Mouse (Mus musculus) embryonic facial prominence, embryonic 15.5 days (tissue): ENCODE measurements around the gene Sult2b1. TPM values are rescaled to one million over a fixed set of nuclear protein-coding genes. Genes with fewer than 3 reads are reported as not detected.

Source experiments
- ATAC-seq: fragments of 200-750 bp; cut with Nextera tagmentation; 2 replicates; pipeline ENCODE4 v1.8.0; 2017; ENCODE audit warnings: low read depth, moderate TSS enrichment; ENCODE audit not compliant: insufficient number of reproducible peaks, low FRiP score, low TSS enrichment
- H3K27ac ChIP-seq: fragments of 300-500 bp; sonication (generic); replicated peaks from 2 replicates; pipeline ENCODE4 v1.5.1; 2015; ENCODE audit warnings: mild to moderate bottlenecking, inconsistent platforms
- H3K27me3 ChIP-seq: fragments of 300-500 bp; sonication (generic); 2 replicates; pipeline ENCODE4 v1.6.1; 2015; ENCODE audit warnings: inconsistent platforms
- H3K36me3 ChIP-seq: fragments of 300-500 bp; sonication (generic); 2 replicates; pipeline ENCODE4 v1.6.1; 2015; ENCODE audit warnings: mild to moderate bottlenecking, inconsistent platforms
- H3K4me1 ChIP-seq: fragments of 300-500 bp; sonication (generic); 2 replicates; pipeline ENCODE4 v1.6.1; 2015; ENCODE audit warnings: inconsistent platforms
- H3K4me2 ChIP-seq: fragments of 300-500 bp; sonication (generic); replicated peaks from 2 replicates; pipeline ENCODE4 v1.6.1; 2015; ENCODE audit warnings: mild to moderate bottlenecking, inconsistent platforms
- H3K4me3 ChIP-seq: fragments of 300-500 bp; sonication (generic); replicated peaks from 2 replicates; pipeline ENCODE4 v1.5.1; 2015; ENCODE audit warnings: mild to moderate bottlenecking, inconsistent platforms
- H3K9ac ChIP-seq: fragments of 300-500 bp; sonication (generic); 2 replicates; pipeline ENCODE4 v1.6.1; 2015; ENCODE audit warnings: inconsistent platforms
- H3K9me3 ChIP-seq: fragments of 300-500 bp; sonication (generic); replicated peaks from 2 replicates; pipeline ENCODE4 v1.6.1; 2016; ENCODE audit warnings: inconsistent platforms
- WGBS: fragments of 180-500 bp; shearing (Covaris S2); methylation state at CpG from one replicate; pipeline ENCODE4 v1.1.7; 2015; 5-methylcytosine and 5-hydroxymethylcytosine counted together
- polyA plus RNA-seq: library from polyadenylated mRNA; unstranded; fragments of >200 nt; fragmentation: Nextera tagmentation; extraction: Ambion mirVana; gene quantifications from 2 replicates; pipeline ENCODE4 v1.2.1, GENCODE M21; 2015

Gene Sult2b1
- polyA plus RNA-seq, 1 experiment from 2014 or later = 55.7 TPM

GRCm38 (mm10) chr7:45716952-45717917 lies 67.2 kb downstream of the Sult2b1 start:
- peak overlapping the region; percentile 91 for H3K4me2 ChIP-seq
- peak overlapping the region; percentile 95 for H3K27ac ChIP-seq
- 7% methylated on average over 31 of the region's 31 CpGs for WGBS
- no peaks in the 10 kb centered on the region for H3K27me3 ChIP-seq
- ATAC-seq = no peak
- H3K9ac ChIP-seq = peak overlapping the region; percentile 64
- peak overlapping the region; percentile 82 for H3K4me3 ChIP-seq
- peaks cover 59% of the 10 kb centered on the region for H3K4me1 ChIP-seq
- no peaks in the 10 kb centered on the region for H3K9me3 ChIP-seq
- H3K36me3 ChIP-seq = peaks cover 45% of the 10 kb centered on the region

GRCm38 (mm10) chr7:45716460-45716857 lies 68.0 kb downstream of the Sult2b1 start:
- Histone ChIP-seq H3K9ac (no peak overlapping the region), H3K4me1 (peaks cover 59% of the 10 kb centered on the region)
- WGBS = 85% methylated on average over 3 of the region's 3 CpGs

GRCm38 (mm10) chr7:45715741-45716459 lies 68.6 kb downstream of the Sult2b1 start:
- H3K9ac ChIP-seq = no peak overlapping the region; the same call in 1 of the 2 replicates
- 78% methylated on average over 19 of the region's 19 CpGs for WGBS
- peaks cover 47% of the 10 kb centered on the region for H3K36me3 ChIP-seq
- no peak for ATAC-seq
- peak overlapping the region; percentile 91 for H3K4me2 ChIP-seq
- no peaks in the 10 kb centered on the region for H3K27me3 ChIP-seq
- peaks cover 59% of the 10 kb centered on the region for H3K4me1 ChIP-seq
- H3K27ac ChIP-seq = peak overlapping the region; percentile 81
- no peaks in the 10 kb centered on the region for H3K9me3 ChIP-seq
- H3K4me3 ChIP-seq = peak overlapping the region; percentile 82

More at GRCm38 (mm10) chr7:45716460-45716857, 68.0 kb downstream of the Sult2b1 start:
- no peaks in the 10 kb centered on the region for H3K27me3 ChIP-seq
- H3K4me2 ChIP-seq = peak overlapping the region; percentile 91
- H3K27ac ChIP-seq = no peak overlapping the region; the same call in 1 of the 2 replicates
- no peak for ATAC-seq
- H3K36me3 ChIP-seq = peaks cover 45% of the 10 kb centered on the region
- peak overlapping the region; percentile 82 for H3K4me3 ChIP-seq
- no peaks in the 10 kb centered on the region for H3K9me3 ChIP-seq

- H3K27ac ChIP-seq = peak within 1 kb of the TSS; percentile 89
- no peaks in the 10 kb centered on the region for H3K9me3 ChIP-seq
- H3K4me1 ChIP-seq = peaks cover 62% of the 10 kb centered on the region
- peak within 1 kb of the TSS; percentile 82 for H3K4me3 ChIP-seq
- ATAC-seq = peak; percentile 93
- 7% methylated on average over 34 of the region's 34 CpGs for WGBS
- H3K27me3 ChIP-seq = no peaks in the 10 kb centered on the region
- H3K9ac ChIP-seq = peak within 1 kb of the TSS; percentile 58
- H3K36me3 ChIP-seq = peaks cover 47% of the 10 kb centered on the region
- peak within 1 kb of the TSS; percentile 91 for H3K4me2 ChIP-seq
These were observed 69.3 kb downstream of the Sult2b1 start, which contains the start of gene Rpl18 for GRCm38 (mm10) chr7:45715090-45715708. Gene Rpl18 (plus strand): TSS chr7:45715457.

GRCm38 (mm10) chr7:45714630-45715089 lies 69.8 kb downstream of the Sult2b1 start:
- no peak; the same call in 1 of the 2 replicates for ATAC-seq
- no peaks in the 10 kb centered on the region for H3K27me3 ChIP-seq
- WGBS = 7% methylated on average over 14 of the region's 14 CpGs
- peak overlapping the region; percentile 91 for H3K4me2 ChIP-seq
- no peaks in the 10 kb centered on the region for H3K9me3 ChIP-seq
- H3K4me1 ChIP-seq = peaks cover 56% of the 10 kb centered on the region
- peak overlapping the region; percentile 58 for H3K9ac ChIP-seq
- H3K4me3 ChIP-seq = peak overlapping the region; percentile 82
- H3K36me3 ChIP-seq = peaks cover 47% of the 10 kb centered on the region
- peak overlapping the region; percentile 89 for H3K27ac ChIP-seq

- H3K9ac ChIP-seq = peak overlapping the region; percentile 58; the same call in 1 of the 2 replicates
These were observed 70.5 kb downstream of the Sult2b1 start for GRCm38 (mm10) chr7:45713881-45714520.

GRCm38 (mm10) chr7:45713396-45713795 lies 71.1 kb downstream of the Sult2b1 start:
- Histone ChIP-seq H3K27me3 (no peaks in the 10 kb centered on the region), H3K4me2 (no peak overlapping the region), H3K4me1 (peaks cover 54% of the 10 kb centered on the region), H3K9ac (no peak overlapping the region), H3K9me3 (no peaks in the 10 kb centered on the region), H3K4me3 (no peak overlapping the region), H3K36me3 (peaks cover 46% of the 10 kb centered on the region), H3K27ac (no peak overlapping the region)
- WGBS = 89% methylated on average over 16 of the region's 16 CpGs
- ATAC-seq = no peak

More at GRCm38 (mm10) chr7:45713881-45714520, 70.5 kb downstream of the Sult2b1 start:
- WGBS = 78% methylated on average over 6 of the region's 6 CpGs
- ATAC-seq = no peak
- H3K4me1 ChIP-seq = peaks cover 51% of the 10 kb centered on the region
- peak overlapping the region; percentile 44; the same call in 1 of the 2 replicates for H3K27ac ChIP-seq
- H3K9me3 ChIP-seq = no peaks in the 10 kb centered on the region
- peak overlapping the region; percentile 91 for H3K4me2 ChIP-seq
- peaks cover 46% of the 10 kb centered on the region for H3K36me3 ChIP-seq
- H3K4me3 ChIP-seq = peak overlapping the region; percentile 82
- H3K27me3 ChIP-seq = no peaks in the 10 kb centered on the region

GRCm38 (mm10) chr7:45712022-45712757 lies 72.3 kb downstream of the Sult2b1 start:
- Histone ChIP-seq H3K36me3 (peaks cover 46% of the 10 kb centered on the region), H3K4me1 (peaks cover 66% of the 10 kb centered on the region), H3K27me3 (no peaks in the 10 kb centered on the region), H3K9me3 (no peaks in the 10 kb centered on the region), H3K4me2 (no peak overlapping the region), H3K4me3 (no peak overlapping the region), H3K9ac (no peak overlapping the region), H3K27ac (no peak overlapping the region)
- 84% methylated on average over 21 of the region's 21 CpGs for WGBS
- ATAC-seq = no peak

GRCm38 (mm10) chr7:45711316-45712021 lies 73.0 kb downstream of the Sult2b1 start:
- Histone ChIP-seq H3K9ac (no peak overlapping the region), H3K4me3 (no peak overlapping the region), H3K4me1 (peaks cover 65% of the 10 kb centered on the region), H3K27ac (no peak overlapping the region), H3K9me3 (no peaks in the 10 kb centered on the region), H3K36me3 (peaks cover 46% of the 10 kb centered on the region), H3K4me2 (no peak overlapping the region), H3K27me3 (no peaks in the 10 kb centered on the region)
- WGBS = 85% methylated on average over 24 of the region's 24 CpGs
- no peak for ATAC-seq
